Comparison of ENCODE assay signal across 20 mouse cellular contexts in genomic region chr14:8585031-8585430, GRCm38 (mm10).
"Had no signal": no experiment of that assay in that cellular context is flagged by ENCODE, and none has a peak within 500 bp of the region (broad histone marks: within the 10 kb centered on the region; RNA-seq: fewer than 3 reads in every experiment).

No protein-coding gene starts in this region.

- DNase-seq: cerebellum, adult 9-10 months; cerebellum, adult 9-11 months; cerebellum, postnatal 10 days; cerebellum, postnatal 14 days; cerebellum, postnatal 25 days; cerebellum, postnatal 36 days; embryo, embryonic 11 days; forebrain, postnatal 0 days; gastrocnemius, adult 2 months; gastrocnemius, postnatal 10 days; gastrocnemius, postnatal 14 days; gastrocnemius, postnatal 25 days; gastrocnemius, postnatal 36 days; heart, adult 11 months; heart, adult 18-20 months; heart, adult 2 months had no signal

- ATAC-seq: forebrain, embryonic 13.5 days; forebrain, embryonic 14.5 days; forebrain, embryonic 15.5 days; forebrain, embryonic 16.5 days; forebrain, postnatal 0 days had no signal
